Mouse (Mus musculus) ES-E14 (cell line): ENCODE results near the gene Mcm5. TPM values are rescaled to one million over a fixed set of nuclear protein-coding genes. Genes with fewer than 3 reads are reported as not detected.
A peak's percentile ranks its signal among the peaks of the same experiment; 100 is the strongest.

Experiments used
- DNase-seq: peaks from one replicate; pipeline ENCODE4 v3.0.0-alpha.2; 2013; ENCODE audit warnings: low read depth, low spot score
- H3K27ac ChIP-seq: 2 replicates; pipeline ENCODE4 v1.5.1; 2012; ENCODE audit warnings: low read depth, mild to moderate bottlenecking, low read length, moderate library complexity, mixed read lengths; ENCODE audit not compliant: poor library complexity, insufficient read depth, severe bottlenecking
- H3K36me3 ChIP-seq: 2 replicates; pipeline ENCODE4 v1.6.1; 2012; ENCODE audit warnings: mild to moderate bottlenecking, low read length, moderate library complexity, mixed read lengths; ENCODE audit not compliant: control insufficient read depth, poor library complexity, insufficient read depth, severe bottlenecking
- H3K4me1 ChIP-seq, 2 experiments: fragments of 150-350 bp in 1 of 2; sonication (generic) in 1 of 2; 2 replicates each; pipeline ENCODE4 v1.6.1; 2012; ENCODE audit warnings: low read length in 2 of 2, mild to moderate bottlenecking in 1 of 2, mixed read lengths in 1 of 2; ENCODE audit not compliant: control insufficient read depth in 2 of 2, insufficient read depth in 2 of 2, poor library complexity in 1 of 2
- H3K4me3 ChIP-seq, 2 experiments: fragments of 150-350 bp in 1 of 2; sonication (generic) in 1 of 2; 2 replicates each; pipeline ENCODE4 v1.5.1; 2012; ENCODE audit warnings: low read length in 2 of 2, low read depth in 1 of 2, mild to moderate bottlenecking in 1 of 2, mixed read lengths in 1 of 2; ENCODE audit not compliant: insufficient read depth in 1 of 2, poor library complexity in 1 of 2, severe bottlenecking in 1 of 2
- H3K9ac ChIP-seq: 2 replicates; pipeline ENCODE4 v1.6.1; 2012; ENCODE audit warnings: low read depth, mild to moderate bottlenecking, low read length, mixed read lengths; ENCODE audit not compliant: poor library complexity, insufficient read depth, severe bottlenecking
- H3K9me3 ChIP-seq: fragments of 150-350 bp; sonication (generic); 2 replicates; pipeline ENCODE4 v1.6.1; 2012; ENCODE audit warnings: low read depth, mild to moderate bottlenecking, low read length; ENCODE audit not compliant: control insufficient read depth, insufficient read depth
- CHD2 ChIP-seq: IDR thresholded peaks from 2 replicates; pipeline ENCODE4 v1.6.1; 2014; ENCODE audit warnings: mild to moderate bottlenecking, low read depth, low read length, inconsistent platforms
- HCFC1 ChIP-seq: IDR thresholded peaks from 2 replicates; pipeline ENCODE4 v1.6.1; 2012; ENCODE audit warnings: low read length, inconsistent platforms, borderline replicate concordance; ENCODE audit not compliant: insufficient read depth
- MAFK ChIP-seq: IDR thresholded peaks from 2 replicates; pipeline ENCODE4 v1.6.1; 2014; ENCODE audit warnings: mild to moderate bottlenecking, low read depth, low read length, inconsistent platforms; ENCODE audit not compliant: insufficient read depth
- ZC3H11A ChIP-seq: IDR thresholded peaks from 2 replicates; pipeline ENCODE4 v1.6.1; 2012; ENCODE audit warnings: low read depth, mild to moderate bottlenecking, inconsistent platforms, low read length, borderline replicate concordance
- ZNF384 ChIP-seq: IDR thresholded peaks from 2 replicates; pipeline ENCODE4 v1.6.1; 2012; ENCODE audit warnings: low read depth, low read length, inconsistent platforms
- in situ Hi-C, 2 experiments: fragments of 600-800 bp; cut with MboI; formaldehyde crosslinking; loops; one replicate each; pipeline ENCODE4 v1.15.1; 2025; ENCODE audit warnings: low sequenced_read_pairs in 2 of 2, inconsistent platforms in 1 of 2; ENCODE audit not compliant: unreplicated experiment in 2 of 2
- total RNA-seq: library from RNA; depleted of rRNA; stranded (reverse); fragments of 300-350 nt; gene quantifications from 2 replicates; pipeline ENCODE4 v1.2.3, GENCODE M21; 2012

Gene Mcm5
- total RNA-seq, 1 experiment, result 315 TPM

- H3K27ac ChIP-seq, result peak overlapping the region; percentile 20; the same call in 1 of the 2 replicates
- peak overlapping the region; percentile 1; the same call in 1 of the 2 replicates for H3K9ac ChIP-seq
- TF ChIP-seq HCFC1 (no peak), CHD2 (no peak), MAFK (peak; percentile 99), ZNF384 (no peak)
- H3K4me1 ChIP-seq, result peaks cover 9 to 19% of the 10 kb centered on the region in 2 experiments; a peak in 3 of 4 replicates
- peak; percentile 83 for DNase-seq
- no peaks in the 10 kb centered on the region for H3K36me3 ChIP-seq
- H3K4me3 ChIP-seq, result no peak overlapping the region
- in situ Hi-C loops, result no loop called here
- H3K9me3 ChIP-seq, result no peaks in the 10 kb centered on the region
Measured at GRCm38 (mm10) chr8:75088989-75089881, 20.1 kb upstream of the Mcm5 start.

- H3K4me1 ChIP-seq, result peaks cover 7 to 13% of the 10 kb centered on the region in 2 experiments; a peak in 3 of 4 replicates
- no peak for TF ChIP-seq HCFC1
- H3K4me3 ChIP-seq, result no peak overlapping the region
- H3K9ac ChIP-seq, result no peak overlapping the region
- peaks cover 4% of the 10 kb centered on the region for H3K36me3 ChIP-seq
- H3K9me3 ChIP-seq, result no peaks in the 10 kb centered on the region
- H3K27ac ChIP-seq, result no peak overlapping the region
- no peak for DNase-seq
- in situ Hi-C loops, result no loop called here
Measured at GRCm38 (mm10) chr8:75090781-75091365, 18.5 kb upstream of the Mcm5 start.

- peaks cover 31% of the 10 kb centered on the region for H3K36me3 ChIP-seq
- in situ Hi-C loops, result no loop called here
- H3K27ac ChIP-seq, result peak within 1 kb of the TSS; percentile 8; the same call in 1 of the 2 replicates
- no peaks in the 10 kb centered on the region for H3K9me3 ChIP-seq
- H3K9ac ChIP-seq, result peak within 1 kb of the TSS; percentile 84
- peak within 1 kb of the TSS; percentile 76 for H3K4me3 ChIP-seq
- H3K4me1 ChIP-seq, result peaks cover 4 to 14% of the 10 kb centered on the region in 2 experiments; a peak in 3 of 4 replicates
- peak; percentile 84 for DNase-seq
- no peak for TF ChIP-seq HCFC1
- no peak for TF ChIP-seq ZNF384
- 0 out of 2 replicates have a peak, but pooled peaks have one; percentile 16 for TF ChIP-seq MAFK
- no peak for TF ChIP-seq CHD2
- TF ChIP-seq ZC3H11A, result no peak
Measured at GRCm38 (mm10) chr8:75093399-75094156, 15.8 kb upstream of the Mcm5 start, which contains the start of gene Hmox1. Hmox1 (plus strand) TSS chr8:75093621.

GRCm38 (mm10) chr8:75102956-75103355 lies 6.4 kb upstream of the Mcm5 start:
- in situ Hi-C loops, result no loop called here
- no peak overlapping the region for H3K9ac ChIP-seq
- H3K36me3 ChIP-seq, result peaks cover 20% of the 10 kb centered on the region
- no peaks in the 10 kb centered on the region for H3K9me3 ChIP-seq
- 0 out of 4 replicates have a peak, but pooled peaks cover 0 to 2% of the 10 kb centered on the region in 2 experiments for H3K4me1 ChIP-seq
- no peak for TF ChIP-seq MAFK
- no peak for DNase-seq
- H3K4me3 ChIP-seq, result no peak overlapping the region
- H3K27ac ChIP-seq, result no peak overlapping the region
